Mouse (Mus musculus) erythroid progenitor cell, adult 5-6 weeks (primary cell): ENCODE results near the gene Serpinf2. TPM values are rescaled to one million over a fixed set of nuclear protein-coding genes. Genes with fewer than 3 reads are reported as not detected.

Experiments
- ATAC-seq: replicated peaks from 2 replicates; pipeline ENCODE4 v1.8.0; 2016; ENCODE audit warnings: moderate number of reproducible peaks, mild to moderate bottlenecking, moderate TSS enrichment, inconsistent platforms; ENCODE audit not compliant: poor library complexity, low FRiP score, severe bottlenecking
- total RNA-seq, 2 experiments: library from RNA; stranded (forward) in 1 of 2; stranded (reverse) in 1 of 2; fragments of 150-400 nt in 1 of 2; fragments of 186-747, 209-891 nt in 1 of 2; gene quantifications; 2 replicates each; pipeline versions ENCODE4 v1.2.3 to v1.2.4; 2015 to 2017; ENCODE audit warnings: low replicate concordance in 2 of 2

The Serpinf2 gene
- total RNA-seq, 2 experiments from 2014 or later: 0.98 TPM; not detected in 1

- no peak for ATAC-seq
Observed at GRCm38 (mm10) chr11:75438804-75439203, 587 bp downstream of the Serpinf2 start.

- no peak for ATAC-seq
Observed at GRCm38 (mm10) chr11:75438194-75438593, 1.2 kb downstream of the Serpinf2 start.

GRCm38 (mm10) chr11:75434138-75434537 is 5.3 kb downstream of the Serpinf2 start:
- no peak for ATAC-seq

- no peak for ATAC-seq
Observed at GRCm38 (mm10) chr11:75431307-75431706, 8.1 kb downstream of the Serpinf2 start.

GRCm38 (mm10) chr11:75429019-75429705 is 10.2 kb downstream of the Serpinf2 start:
- no peak for ATAC-seq

GRCm38 (mm10) chr11:75424459-75424858 is 14.9 kb downstream of the Serpinf2 start:
- no peak for ATAC-seq

GRCm38 (mm10) chr11:75424033-75424432 is 15.4 kb downstream of the Serpinf2 start:
- no peak for ATAC-seq

- ATAC-seq: no peak
Observed at GRCm38 (mm10) chr11:75423091-75423490, 16.3 kb downstream of the Serpinf2 start.

GRCm38 (mm10) chr11:75422013-75422792 is 17.2 kb downstream of the Serpinf2 start, which contains the start of gene Serpinf1:
TSS of gene Serpinf1 (minus strand) at chr11:75422701.
- no peak for ATAC-seq

GRCm38 (mm10) chr11:75421375-75422012 is 17.9 kb downstream of the Serpinf2 start:
- no peak for ATAC-seq

GRCm38 (mm10) chr11:75420810-75421374 is 18.5 kb downstream of the Serpinf2 start:
- ATAC-seq: no peak

- ATAC-seq: no peak
Observed at GRCm38 (mm10) chr11:75420037-75420436, 19.4 kb downstream of the Serpinf2 start.

- no peak for ATAC-seq
Observed at GRCm38 (mm10) chr11:75415994-75416393, 23.4 kb downstream of the Serpinf2 start.

GRCm38 (mm10) chr11:75415096-75415495 is 24.3 kb downstream of the Serpinf2 start:
- ATAC-seq: no peak

GRCm38 (mm10) chr11:75410591-75410990 is 28.8 kb downstream of the Serpinf2 start:
- ATAC-seq: no peak

GRCm38 (mm10) chr11:75409679-75410575 is 29.5 kb downstream of the Serpinf2 start:
- ATAC-seq: no peak

- ATAC-seq: 0 out of 2 replicates have a peak, but pooled peaks have one; percentile 72
Observed at GRCm38 (mm10) chr11:75406865-75407264, 32.5 kb downstream of the Serpinf2 start.

- no peak for ATAC-seq
Observed at GRCm38 (mm10) chr11:75406104-75406503, 33.3 kb downstream of the Serpinf2 start.

- ATAC-seq: no peak
Observed at GRCm38 (mm10) chr11:75404801-75405200, 34.6 kb downstream of the Serpinf2 start.
